Mouse (Mus musculus): Measurements from ENCODE around the gene Afp. TPM values are rescaled to one million over a fixed set of nuclear protein-coding genes. Genes with fewer than 3 reads are reported as not detected.

Afp gene
- polyA plus RNA-seq, 1 experiment: 0.21 TPM

- Histone ChIP-seq H3K27ac (ENCODE audit: control insufficient read depth, insufficient read depth, low read depth, low read length) (no peak overlapping the region), H3K4me3 (ENCODE audit: control insufficient read depth, low read depth, low read length) (no peak overlapping the region), H3K4me1 (ENCODE audit: control insufficient read depth, insufficient read depth, low read length) (no peaks in the 10 kb centered on the region), H3K36me3 (ENCODE audit: control insufficient read depth, insufficient read depth, low read length) (no peaks in the 10 kb centered on the region), H3K27me3 (ENCODE audit: control insufficient read depth, insufficient read depth, low read length) (no peaks in the 10 kb centered on the region)
- TF ChIP-seq POLR2A (IDR thresholded peaks at IDR 0.05; ENCODE audit: control insufficient read depth, low read depth, low read length): no peak
- no peak for TF ChIP-seq CTCF (IDR thresholded peaks at IDR 0.05; ENCODE audit: control insufficient read depth, insufficient read depth, insufficient replicate concordance, low read depth, low read length)
Observed at GRCm38 (mm10) chr5:90467245-90467644, 23.3 kb upstream of the Afp start.

- H3K4me3 ChIP-seq (ENCODE audit: control insufficient read depth, low read depth, low read length): no peak overlapping the region
- no peak overlapping the region for H3K27ac ChIP-seq (ENCODE audit: control insufficient read depth, insufficient read depth, low read depth, low read length)
- no peaks in the 10 kb centered on the region for H3K4me1 ChIP-seq (ENCODE audit: control insufficient read depth, insufficient read depth, low read length)
- no peaks in the 10 kb centered on the region for H3K27me3 ChIP-seq (ENCODE audit: control insufficient read depth, insufficient read depth, low read length)
- no peaks in the 10 kb centered on the region for H3K36me3 ChIP-seq (ENCODE audit: control insufficient read depth, insufficient read depth, low read length)
- TF ChIP-seq POLR2A (IDR thresholded peaks at IDR 0.05; ENCODE audit: control insufficient read depth, low read depth, low read length): no peak
Observed at GRCm38 (mm10) chr5:90470836-90471235, 19.7 kb upstream of the Afp start.

- H3K4me1 ChIP-seq (ENCODE audit: control insufficient read depth, insufficient read depth, low read length): no peaks in the 10 kb centered on the region
- no peaks in the 10 kb centered on the region for H3K36me3 ChIP-seq (ENCODE audit: control insufficient read depth, insufficient read depth, low read length)
- H3K27ac ChIP-seq (ENCODE audit: control insufficient read depth, insufficient read depth, low read depth, low read length): no peak overlapping the region
- H3K4me3 ChIP-seq (ENCODE audit: control insufficient read depth, low read depth, low read length): no peak overlapping the region
- H3K27me3 ChIP-seq (ENCODE audit: control insufficient read depth, insufficient read depth, low read length): no peaks in the 10 kb centered on the region
- no peak for TF ChIP-seq POLR2A (IDR thresholded peaks at IDR 0.05; ENCODE audit: control insufficient read depth, low read depth, low read length)
- TF ChIP-seq CTCF (IDR thresholded peaks at IDR 0.05; ENCODE audit: control insufficient read depth, insufficient read depth, insufficient replicate concordance, low read depth, low read length): no peak
Observed at GRCm38 (mm10) chr5:90473902-90474301, 16.6 kb upstream of the Afp start.

GRCm38 (mm10) chr5:90474369-90474768, 16.2 kb upstream of the Afp start:
- Histone ChIP-seq H3K27me3 (ENCODE audit: control insufficient read depth, insufficient read depth, low read length) (no peaks in the 10 kb centered on the region), H3K27ac (ENCODE audit: control insufficient read depth, insufficient read depth, low read depth, low read length) (no peak overlapping the region), H3K4me3 (ENCODE audit: control insufficient read depth, low read depth, low read length) (no peak overlapping the region), H3K4me1 (ENCODE audit: control insufficient read depth, insufficient read depth, low read length) (no peaks in the 10 kb centered on the region), H3K36me3 (ENCODE audit: control insufficient read depth, insufficient read depth, low read length) (no peaks in the 10 kb centered on the region)
- no peak for TF ChIP-seq POLR2A (IDR thresholded peaks at IDR 0.05; ENCODE audit: control insufficient read depth, low read depth, low read length)
- no peak for TF ChIP-seq CTCF (IDR thresholded peaks at IDR 0.05; ENCODE audit: control insufficient read depth, insufficient read depth, insufficient replicate concordance, low read depth, low read length)

- Histone ChIP-seq H3K4me3 (ENCODE audit: control insufficient read depth, low read depth, low read length) (no peak overlapping the region), H3K27me3 (ENCODE audit: control insufficient read depth, insufficient read depth, low read length) (no peaks in the 10 kb centered on the region), H3K4me1 (ENCODE audit: control insufficient read depth, insufficient read depth, low read length) (no peaks in the 10 kb centered on the region), H3K36me3 (ENCODE audit: control insufficient read depth, insufficient read depth, low read length) (no peaks in the 10 kb centered on the region), H3K27ac (ENCODE audit: control insufficient read depth, insufficient read depth, low read depth, low read length) (no peak overlapping the region)
- TF ChIP-seq POLR2A (IDR thresholded peaks at IDR 0.05; ENCODE audit: control insufficient read depth, low read depth, low read length) (no peak), CTCF (IDR thresholded peaks at IDR 0.05; ENCODE audit: control insufficient read depth, insufficient read depth, insufficient replicate concordance, low read depth, low read length) (no peak)
Observed at GRCm38 (mm10) chr5:90476741-90477140, 13.8 kb upstream of the Afp start.

GRCm38 (mm10) chr5:90477308-90478140, 13.0 kb upstream of the Afp start:
- H3K27ac ChIP-seq (ENCODE audit: control insufficient read depth, insufficient read depth, low read depth, low read length): no peak overlapping the region
- no peak overlapping the region for H3K4me3 ChIP-seq (ENCODE audit: control insufficient read depth, low read depth, low read length)
- H3K4me1 ChIP-seq (ENCODE audit: control insufficient read depth, insufficient read depth, low read length): no peaks in the 10 kb centered on the region
- TF ChIP-seq CTCF (IDR thresholded peaks at IDR 0.05; ENCODE audit: control insufficient read depth, insufficient read depth, insufficient replicate concordance, low read depth, low read length) (no peak), POLR2A (IDR thresholded peaks at IDR 0.05; ENCODE audit: control insufficient read depth, low read depth, low read length) (no peak)
- H3K27me3 ChIP-seq (ENCODE audit: control insufficient read depth, insufficient read depth, low read length): no peaks in the 10 kb centered on the region
- no peaks in the 10 kb centered on the region for H3K36me3 ChIP-seq (ENCODE audit: control insufficient read depth, insufficient read depth, low read length)

- H3K27ac ChIP-seq (ENCODE audit: control insufficient read depth, insufficient read depth, low read depth, low read length): no peak overlapping the region
- TF ChIP-seq POLR2A (IDR thresholded peaks at IDR 0.05; ENCODE audit: control insufficient read depth, low read depth, low read length) (no peak), CTCF (IDR thresholded peaks at IDR 0.05; ENCODE audit: control insufficient read depth, insufficient read depth, insufficient replicate concordance, low read depth, low read length) (no peak)
- H3K4me3 ChIP-seq (ENCODE audit: control insufficient read depth, low read depth, low read length): no peak overlapping the region
- H3K27me3 ChIP-seq (ENCODE audit: control insufficient read depth, insufficient read depth, low read length): no peaks in the 10 kb centered on the region
- H3K36me3 ChIP-seq (ENCODE audit: control insufficient read depth, insufficient read depth, low read length): no peaks in the 10 kb centered on the region
- no peaks in the 10 kb centered on the region for H3K4me1 ChIP-seq (ENCODE audit: control insufficient read depth, insufficient read depth, low read length)
Observed at GRCm38 (mm10) chr5:90478886-90479285, 11.7 kb upstream of the Afp start.
